ENCODE assay signal across 11 mouse cellular contexts in genomic region chr6:39554888-39555647, GRCm38 (mm10). TPM values are rescaled to one million over a fixed set of nuclear protein-coding genes. Genes with fewer than 3 reads are reported as not detected.
DNase-seq lines count a peak whose midpoint lies in the region; ATAC-seq and TF ChIP-seq lines count a peak whose summit lies in the region.
"Had no signal": no experiment of that assay in that cellular context is flagged by ENCODE, and none has a peak within 500 bp of the region (broad histone marks: within the 10 kb centered on the region; RNA-seq: fewer than 3 reads in every experiment).

No protein-coding gene starts in this region.

- no peak for DNase-seq in lung, postnatal 36 days
- no peak for DNase-seq in forebrain, embryonic 11.5 days (ENCODE audit: low spot score)
- no peak for DNase-seq in intestine, embryonic 14.5 days (ENCODE audit: low spot score)
- DNase-seq in urinary bladder, postnatal 25 days (ENCODE audit: low spot score), result no peak
- no peak for DNase-seq in adrenal gland, postnatal 10 days
- DNase-seq in cerebellum, adult 18-20 months, result no peak
- DNase-seq: cerebellum, postnatal 14 days had no signal

- no peaks in the 10 kb centered on the region for H3K27me3 ChIP-seq in lung, embryonic 15.5 days
- no peaks in the 10 kb centered on the region for H3K27me3 ChIP-seq in forebrain, embryonic 11.5 days (ENCODE audit: control insufficient read depth, insufficient read depth, low read length)
- no peaks in the 10 kb centered on the region for H3K27me3 ChIP-seq in intestine, embryonic 14.5 days (replicated peaks; ENCODE audit: control insufficient read depth, insufficient read depth, low read length)

- H3K27ac ChIP-seq in lung, embryonic 15.5 days, result peak overlapping the region; percentile 68
- H3K27ac ChIP-seq in forebrain, embryonic 11.5 days (ENCODE audit: low read depth, low read length), result no peak overlapping the region
- no peak overlapping the region for H3K27ac ChIP-seq in intestine, embryonic 14.5 days (ENCODE audit: low read depth)
- H3K27ac ChIP-seq in olfactory bulb, adult 2 months (ENCODE audit: insufficient read depth, low read depth, low read length), result no peak overlapping the region
- H3K27ac ChIP-seq: macrophage had no signal

- ATAC-seq in lung, embryonic 15.5 days (ENCODE audit: borderline replicate concordance, extremely low read depth, low FRiP score, low TSS enrichment), result no peak
- ATAC-seq in forebrain, embryonic 11.5 days (replicated peaks; ENCODE audit: low FRiP score), result no peak
- no peak for ATAC-seq in intestine, embryonic 14.5 days (replicated peaks; ENCODE audit: low FRiP score, low TSS enrichment, low read depth)

- 40% methylated on average over 12 of the region's 12 CpGs for WGBS in lung, embryonic 15.5 days
- 74% methylated on average over 12 of the region's 12 CpGs for WGBS in forebrain, embryonic 11.5 days
- WGBS in intestine, embryonic 14.5 days, result 57% methylated on average over 12 of the region's 12 CpGs
- WGBS in olfactory bulb, adult 2 months, result 54% methylated on average over 12 of the region's 12 CpGs

- peak overlapping the region; percentile 63 for H3K4me2 ChIP-seq in lung, embryonic 15.5 days
- peak overlapping the region; percentile 79 for H3K4me2 ChIP-seq in forebrain, embryonic 11.5 days (ENCODE audit: low read depth, low read length, severe bottlenecking)
- peak overlapping the region; percentile 68 for H3K4me2 ChIP-seq in intestine, embryonic 14.5 days (ENCODE audit: low read length)

- no peaks in the 10 kb centered on the region for H3K9me3 ChIP-seq in lung, embryonic 15.5 days
- no peaks in the 10 kb centered on the region for H3K9me3 ChIP-seq in forebrain, embryonic 11.5 days (ENCODE audit: control insufficient read depth, low read length)
- H3K9me3 ChIP-seq in intestine, embryonic 14.5 days (ENCODE audit: control insufficient read depth, low read length), result no peaks in the 10 kb centered on the region

- TF ChIP-seq CTCF in olfactory bulb, adult 2 months (IDR thresholded peaks at IDR 0.05; ENCODE audit: insufficient read depth, low read depth, low read length), result no peak

- no peaks in the 10 kb centered on the region for H3K36me3 ChIP-seq in lung, embryonic 15.5 days
- H3K36me3 ChIP-seq in forebrain, embryonic 11.5 days (ENCODE audit: control insufficient read depth, insufficient read depth, low read length), result no peaks in the 10 kb centered on the region
- H3K36me3 ChIP-seq in intestine, embryonic 14.5 days (ENCODE audit: control insufficient read depth, insufficient read depth, low read length), result no peaks in the 10 kb centered on the region
- H3K36me3 ChIP-seq: G1E had no signal

- peaks cover 53% of the 10 kb centered on the region for H3K4me1 ChIP-seq in lung, embryonic 15.5 days
- peaks cover 17% of the 10 kb centered on the region for H3K4me1 ChIP-seq in forebrain, embryonic 11.5 days (replicated peaks; ENCODE audit: control insufficient read depth, insufficient read depth, low read length)
- H3K4me1 ChIP-seq in intestine, embryonic 14.5 days (replicated peaks; ENCODE audit: control insufficient read depth, insufficient read depth, low read length), result peaks cover 30% of the 10 kb centered on the region
- H3K4me1 ChIP-seq in olfactory bulb, adult 2 months (ENCODE audit: control insufficient read depth, insufficient read depth, low read length), result peaks cover 29% of the 10 kb centered on the region

- 0 out of 2 replicates have a peak overlapping the region, but pooled peaks have one; percentile 14 for H3K9ac ChIP-seq in lung, embryonic 15.5 days
- no peak overlapping the region for H3K9ac ChIP-seq in forebrain, embryonic 11.5 days (ENCODE audit: low read length)
- no peak overlapping the region for H3K9ac ChIP-seq in intestine, embryonic 14.5 days (ENCODE audit: low read length)

- no peak for TF ChIP-seq POLR2A in olfactory bulb, adult 2 months (IDR thresholded peaks at IDR 0.05; ENCODE audit: insufficient read depth, low read depth, low read length)

- H3K4me3 ChIP-seq in lung, embryonic 15.5 days, result peak overlapping the region; percentile 71; the same call in 1 of the 2 replicates
- no peak overlapping the region for H3K4me3 ChIP-seq in forebrain, embryonic 11.5 days (ENCODE audit: low read depth, low read length)
- H3K4me3 ChIP-seq in intestine, embryonic 14.5 days (ENCODE audit: low read depth, low read length), result no peak overlapping the region
- peak overlapping the region; percentile 16 for H3K4me3 ChIP-seq in olfactory bulb, adult 2 months (ENCODE audit: insufficient read depth, low read depth, low read length)

RNA-seq across cellular contexts. Expression of gene Dennd2a, which starts 2.6 kb away (rescaled TPM):
- 20.5 and 20.8 TPM in 2 replicates for polyA plus RNA-seq in lung, embryonic 15.5 days (2015; fragmentation: Nextera tagmentation; extraction: Ambion mirVana)
- polyA plus RNA-seq in forebrain, embryonic 11.5 days (2014; fragmentation: Nextera tagmentation; extraction: Ambion mirVana), result 42.0 and 42.5 TPM in 2 replicates
- 18.9 and 21.0 TPM in 2 replicates for polyA plus RNA-seq in intestine, embryonic 14.5 days (2014; fragmentation: Nextera tagmentation; extraction: Ambion mirVana)
- polyA plus RNA-seq in olfactory bulb, adult 2 months (2012; ENCODE audit: insufficient read depth, insufficient read length, low replicate concordance, missing spikeins), result not detected in 2 replicates
- 10 to 100 TPM; 14.3 to 16.0 TPM for total RNA-seq in adrenal gland, postnatal 10 days (2021)
- polyA plus RNA-seq: G1E had no signal

RNA-seq across cellular contexts. Expression of gene Adck2, which starts 18.6 kb away (rescaled TPM):
- 26.6 and 28.5 TPM in 2 replicates for polyA plus RNA-seq in lung, embryonic 15.5 days (2015; fragmentation: Nextera tagmentation; extraction: Ambion mirVana)
- polyA plus RNA-seq in forebrain, embryonic 11.5 days (2014; fragmentation: Nextera tagmentation; extraction: Ambion mirVana), result 23.2 and 26.6 TPM in 2 replicates
- 25.0 and 31.6 TPM in 2 replicates for polyA plus RNA-seq in intestine, embryonic 14.5 days (2014; fragmentation: Nextera tagmentation; extraction: Ambion mirVana)
- not detected in 2 replicates for polyA plus RNA-seq in olfactory bulb, adult 2 months (2012; ENCODE audit: insufficient read depth, insufficient read length, low replicate concordance, missing spikeins)
- total RNA-seq in adrenal gland, postnatal 10 days (2021), result 10 to 100 TPM; 22.2 to 35.0 TPM

RNA-seq across cellular contexts. Expression of gene Gm42420, which starts 30.5 kb away (rescaled TPM):
- polyA plus RNA-seq in lung, embryonic 15.5 days (2015; fragmentation: Nextera tagmentation; extraction: Ambion mirVana), result 0.85 TPM in 1 of 2 replicates, not detected in the other
- polyA plus RNA-seq in forebrain, embryonic 11.5 days (2014; fragmentation: Nextera tagmentation; extraction: Ambion mirVana), result 4.7 TPM in 1 of 2 replicates, not detected in the other
- polyA plus RNA-seq in intestine, embryonic 14.5 days (2014; fragmentation: Nextera tagmentation; extraction: Ambion mirVana), result 0.97 TPM in 1 of 2 replicates, not detected in the other
- not detected in 2 replicates for polyA plus RNA-seq in olfactory bulb, adult 2 months (2012; ENCODE audit: insufficient read depth, insufficient read length, low replicate concordance, missing spikeins)
- 1 to 10 TPM; 1.0 to 1.3 TPM for total RNA-seq in adrenal gland, postnatal 10 days (2021)
- polyA plus RNA-seq: G1E, macrophage had no signal

RNA-seq across cellular contexts. Expression of gene Ndufb2, which starts 37.3 kb away (rescaled TPM):
- polyA plus RNA-seq in lung, embryonic 15.5 days (2015; fragmentation: Nextera tagmentation; extraction: Ambion mirVana), result 319 and 328 TPM in 2 replicates
- polyA plus RNA-seq in forebrain, embryonic 11.5 days (2014; fragmentation: Nextera tagmentation; extraction: Ambion mirVana), result 217 and 222 TPM in 2 replicates
- polyA plus RNA-seq in intestine, embryonic 14.5 days (2014; fragmentation: Nextera tagmentation; extraction: Ambion mirVana), result 394 and 416 TPM in 2 replicates
- not detected in 2 replicates for polyA plus RNA-seq in olfactory bulb, adult 2 months (2012; ENCODE audit: insufficient read depth, insufficient read length, low replicate concordance, missing spikeins)
- total RNA-seq in adrenal gland, postnatal 10 days (2021), result 100 to 1,000 TPM; 335 to 373 TPM

Comparison
In these comparisons a context has a peak if more than half of its experiments do, and no peak if none do; other contexts are left out.
1. H3K4me3 ChIP-seq: peak in lung, embryonic 15.5 days (single experiment) and olfactory bulb, adult 2 months (single experiment); none in forebrain, embryonic 11.5 days (single experiment) and intestine, embryonic 14.5 days (single experiment).
2. RNA of gene Dennd2a, which starts 2.6 kb away (polyA plus RNA-seq): 42.0 to 42.5 TPM in forebrain, embryonic 11.5 days, 20.5 to 20.8 TPM in lung, embryonic 15.5 days and 18.9 to 21.0 TPM in intestine, embryonic 14.5 days; not detected in olfactory bulb, adult 2 months; every median in the first group is over 10 times any median in the second.
3. RNA of gene Adck2, which starts 18.6 kb away (polyA plus RNA-seq): 23.2 to 26.6 TPM in forebrain, embryonic 11.5 days, 26.6 to 28.5 TPM in lung, embryonic 15.5 days and 25.0 to 31.6 TPM in intestine, embryonic 14.5 days; not detected in olfactory bulb, adult 2 months; every median in the first group is over 10 times any median in the second.
4. Peak in every context shown above with its lines, with median percentiles within 50 percentile points of each other: H3K4me2 ChIP-seq.